Mouse (Mus musculus) testis, adult 2 months (tissue): ENCODE measurements around the gene Il21r.

ENCODE experiments used
- CTCF ChIP-seq: fragments of 200-500 bp; IDR thresholded peaks from 2 replicates; pipeline ENCODE4 v1.5.1; 2012; ENCODE audit warnings: low read depth, mild to moderate bottlenecking, inconsistent platforms, low read length, moderate library complexity; ENCODE audit not compliant: control insufficient read depth, insufficient read depth, insufficient replicate concordance
- POLR2A ChIP-seq: fragments of 200-500 bp; IDR thresholded peaks from 2 replicates; pipeline ENCODE4 v1.6.1; 2012; ENCODE audit warnings: low read depth, mild to moderate bottlenecking, inconsistent platforms, low read length, moderate library complexity; ENCODE audit not compliant: control insufficient read depth

DNA sequence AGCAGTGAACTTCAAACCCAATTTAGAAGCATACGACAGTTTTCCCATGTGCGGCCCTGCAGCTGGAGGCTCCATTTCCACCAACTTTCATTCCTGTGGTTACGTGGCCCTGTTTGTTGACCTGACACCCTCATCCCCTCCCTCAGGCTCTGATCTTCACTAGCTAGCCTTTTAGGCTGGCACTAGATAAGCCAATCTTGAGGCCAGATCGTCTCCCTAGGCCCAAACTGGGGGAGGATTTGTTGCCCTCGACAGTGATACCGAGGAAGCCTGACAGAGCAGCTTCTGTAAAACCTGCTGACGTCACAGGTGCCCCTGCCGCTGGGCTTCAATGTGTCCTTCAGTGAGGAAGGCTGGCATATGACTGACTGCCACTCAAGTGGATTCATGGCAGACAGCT lies 68.2 kb downstream of the Il21r start:
- TF ChIP-seq CTCF, result no peak
- TF ChIP-seq POLR2A, result no peak
